Comparison of ENCODE assay signal across 40 mouse cellular contexts in genomic region chr5:25521461-25521860, GRCm38 (mm10). TPM values are rescaled to one million over a fixed set of nuclear protein-coding genes. Genes with fewer than 3 reads are reported as not detected.
"Had no signal": no experiment of that assay in that cellular context is flagged by ENCODE, and none has a peak within 500 bp of the region (broad histone marks: within the 10 kb centered on the region; RNA-seq: fewer than 3 reads in every experiment).

No protein-coding gene starts in this region.

- H3K9me3 ChIP-seq: limb, embryonic 10.5 days; limb, embryonic 12.5 days; limb, embryonic 13.5 days; limb, embryonic 15.5 days; liver, embryonic 12.5 days; liver, embryonic 13.5 days; liver, embryonic 15.5 days; lung, embryonic 15.5 days; midbrain, embryonic 10.5 days; midbrain, embryonic 12.5 days; midbrain, embryonic 13.5 days; midbrain, embryonic 15.5 days had no signal

- H3K9ac ChIP-seq: limb, embryonic 12.5 days; limb, embryonic 13.5 days; limb, embryonic 15.5 days; liver, embryonic 12.5 days; liver, embryonic 13.5 days; liver, embryonic 14.5 days; liver, embryonic 15.5 days; liver, postnatal 0 days; lung, embryonic 14.5 days; lung, embryonic 15.5 days; midbrain, embryonic 12.5 days; midbrain, embryonic 13.5 days; midbrain, embryonic 15.5 days had no signal

- H3K4me2 ChIP-seq: limb, embryonic 12.5 days; limb, embryonic 13.5 days; limb, embryonic 15.5 days; liver, embryonic 11.5 days; liver, embryonic 12.5 days; liver, embryonic 13.5 days; liver, embryonic 15.5 days; lung, embryonic 14.5 days; lung, embryonic 15.5 days; midbrain, embryonic 11.5 days; midbrain, embryonic 12.5 days; midbrain, embryonic 13.5 days; midbrain, embryonic 15.5 days had no signal

- H3K4me3 ChIP-seq: limb, embryonic 10.5 days; limb, embryonic 12.5 days; limb, embryonic 13.5 days; limb, embryonic 15.5 days; liver, embryonic 12.5 days; liver, embryonic 13.5 days; liver, embryonic 15.5 days; lung, embryonic 15.5 days; megakaryocyte, embryonic 14.5 days; midbrain, embryonic 10.5 days; midbrain, embryonic 12.5 days; midbrain, embryonic 13.5 days; midbrain, embryonic 15.5 days; myocyte had no signal

- H3K27ac ChIP-seq: limb, embryonic 10.5 days; limb, embryonic 12.5 days; limb, embryonic 13.5 days; limb, embryonic 15.5 days; liver, embryonic 12.5 days; liver, embryonic 13.5 days; liver, embryonic 14.5 days; liver, embryonic 15.5 days; lung, embryonic 15.5 days; macrophage; midbrain, embryonic 10.5 days; midbrain, embryonic 12.5 days; midbrain, embryonic 13.5 days; midbrain, embryonic 15.5 days had no signal

- H3K27me3 ChIP-seq: limb, embryonic 12.5 days; limb, embryonic 13.5 days; limb, embryonic 15.5 days; liver, embryonic 12.5 days; liver, embryonic 13.5 days; liver, embryonic 15.5 days; lung, embryonic 15.5 days; megakaryocyte, embryonic 14.5 days; midbrain, embryonic 12.5 days; midbrain, embryonic 13.5 days; midbrain, embryonic 15.5 days had no signal

- H3K4me1 ChIP-seq: limb, embryonic 10.5 days; limb, embryonic 12.5 days; limb, embryonic 13.5 days; lung, embryonic 15.5 days; midbrain, embryonic 12.5 days; midbrain, embryonic 13.5 days; midbrain, embryonic 15.5 days had no signal

- DNase-seq: left cerebral cortex, postnatal 4 days; liver; liver, embryonic 13.5 days; liver, postnatal 0 days; lung, adult 18-20 months; lung, adult 2 months; lung, embryonic 14.5 days; lung, postnatal 10 days; lung, postnatal 14 days; lung, postnatal 36 days; lung, postnatal 4 days had no signal

- ATAC-seq: liver, embryonic 12.5 days; liver, postnatal 0 days; lung, postnatal 0 days; midbrain, embryonic 13.5 days; midbrain, embryonic 15.5 days; midbrain, embryonic 16.5 days had no signal

- H3K36me3 ChIP-seq: limb, embryonic 10.5 days; limb, embryonic 12.5 days; limb, embryonic 13.5 days; limb, embryonic 15.5 days; liver, embryonic 12.5 days; liver, embryonic 13.5 days; liver, embryonic 15.5 days; lung, embryonic 15.5 days; midbrain, embryonic 10.5 days; midbrain, embryonic 12.5 days; midbrain, embryonic 13.5 days; midbrain, embryonic 15.5 days had no signal

RNA-seq across cellular contexts. Expression of gene Cct8l1, which starts 5.6 kb away (rescaled TPM):
- total RNA-seq: left cerebral cortex, postnatal 14 days; left cerebral cortex, postnatal 4 days; liver, adult 2 months; megakaryocyte progenitor cell, adult 5-6 weeks; megakaryocyte-erythroid progenitor cell, adult 5-6 weeks; midbrain, postnatal 0 days; monocyte, adult 5-6 weeks had no signal
- polyA plus RNA-seq: limb, embryonic 10.5 days; limb, embryonic 11.5 days; limb, embryonic 12.5 days; limb, embryonic 15.5 days; liver, adult 2 months; liver, embryonic 11.5 days; liver, embryonic 13.5 days; liver, embryonic 14.5 days; liver, embryonic 16.5 days; liver, postnatal 0 days; lung, adult 2 months; lung, embryonic 14.5 days; lung, embryonic 15.5 days; lung, embryonic 16.5 days; lung, postnatal 0 days; macrophage; midbrain, embryonic 10.5 days; midbrain, embryonic 11.5 days; midbrain, embryonic 12.5 days; midbrain, embryonic 15.5 days; midbrain, postnatal 0 days; myocyte; neural tube, embryonic 11.5 days had no signal
